Mouse (Mus musculus) thymus, adult 2 months (tissue): ENCODE results near the gene Acap1.

Experiments
- CTCF ChIP-seq: fragments of 200-500 bp; IDR thresholded peaks from 2 replicates; pipeline ENCODE4 v1.5.1; 2012; ENCODE audit warnings: mild to moderate bottlenecking, control low read depth, low read length, moderate library complexity, borderline replicate concordance; ENCODE audit not compliant: control insufficient read depth, poor library complexity, insufficient read depth; ENCODE audit errors: extremely low read depth
- POLR2A ChIP-seq: fragments of 200-500 bp; IDR thresholded peaks from 2 replicates; pipeline ENCODE4 v1.6.1; 2012; ENCODE audit warnings: mild to moderate bottlenecking, low read length, control low read depth, moderate library complexity; ENCODE audit not compliant: control insufficient read depth, poor library complexity, insufficient read depth; ENCODE audit errors: extremely low read depth

- TF ChIP-seq CTCF, result no peak
- peak; percentile 69 for TF ChIP-seq POLR2A
Observed at GRCm38 (mm10) chr11:69895291-69895690, at the start of gene Acap1.
